Mouse (Mus musculus): ENCODE data around the gene Kansl1. TPM values are rescaled to one million over a fixed set of nuclear protein-coding genes. Genes with fewer than 3 reads are reported as not detected.
A peak's percentile ranks its signal among the peaks of the same experiment; 100 is the strongest.

Gene Kansl1
- total and polyA plus RNA-seq, 3 experiments, result 31.7 to 143 (median 100) TPM

- Histone ChIP-seq H3K4me1 (ENCODE audit: insufficient read depth, low read depth, low read length) (peaks cover 9% of the 10 kb centered on the region), H3K9me3 (replicated peaks) (no peaks in the 10 kb centered on the region), H3K27me3 (ENCODE audit: insufficient read depth, low read length) (0 out of 2 replicates have a peak, but pooled peaks cover 3% of the 10 kb centered on the region), H3K4me3 (ENCODE audit: low read depth, low read length) (no peak overlapping the region), H3K36me3 (replicated peaks) (peaks cover 27% of the 10 kb centered on the region)
- DNase-seq (ENCODE audit: low spot score), result no peak
- TF ChIP-seq CTCF (IDR thresholded peaks at IDR 0.05; ENCODE audit: low read depth, low read length) (no peak), TAL1 (conservative IDR thresholded peaks at IDR 0.05; ENCODE audit: low read depth, low read length) (no peak), GATA2 (IDR thresholded peaks at IDR 0.05; ENCODE audit: borderline replicate concordance, low read depth, low read length) (no peak)
- no peak for ATAC-seq (ENCODE audit: extremely low read depth, insufficient number of reproducible peaks, low FRiP score, poor library complexity, severe bottlenecking)
Observed at GRCm38 (mm10) chr11:104327462-104327861, 141.2 kb downstream of the Kansl1 start.

GRCm38 (mm10) chr11:104322142-104322541, 146.5 kb downstream of the Kansl1 start:
- DNase-seq (ENCODE audit: low spot score) (no peak), ATAC-seq (ENCODE audit: extremely low read depth, insufficient number of reproducible peaks, low FRiP score, poor library complexity, severe bottlenecking) (no peak)
- TF ChIP-seq TAL1 (conservative IDR thresholded peaks at IDR 0.05; ENCODE audit: low read depth, low read length) (no peak), POLR2AphosphoS5 (IDR thresholded peaks at IDR 0.05; ENCODE audit: insufficient replicate concordance, low read depth, low read length) (no peak), GATA1 (IDR thresholded peaks at IDR 0.05; ENCODE audit: borderline replicate concordance, low read length) (no peak)
- no peaks in the 10 kb centered on the region for H3K36me3 ChIP-seq (replicated peaks)
- peaks cover 45% of the 10 kb centered on the region for H3K4me1 ChIP-seq (ENCODE audit: insufficient read depth, low read depth, low read length)
- H3K4me3 ChIP-seq (ENCODE audit: low read depth, low read length), result no peak overlapping the region
- no peaks in the 10 kb centered on the region for H3K9me3 ChIP-seq (replicated peaks)
- 0 out of 2 replicates have a peak, but pooled peaks cover 3% of the 10 kb centered on the region for H3K27me3 ChIP-seq (ENCODE audit: insufficient read depth, low read length)

- Histone ChIP-seq H3K27me3 (ENCODE audit: insufficient read depth, low read length) (0 out of 2 replicates have a peak, but pooled peaks cover 3% of the 10 kb centered on the region), H3K4me3 (ENCODE audit: low read depth, low read length) (no peak overlapping the region; the same call in 1 of the 2 replicates), H3K4me1 (ENCODE audit: insufficient read depth, low read depth, low read length) (peaks cover 57% of the 10 kb centered on the region), H3K36me3 (replicated peaks) (no peaks in the 10 kb centered on the region), H3K9me3 (replicated peaks) (no peaks in the 10 kb centered on the region)
- no peak for DNase-seq (ENCODE audit: low spot score)
- ATAC-seq (ENCODE audit: extremely low read depth, insufficient number of reproducible peaks, low FRiP score, poor library complexity, severe bottlenecking), result peak; percentile 30; the same call in 1 of the 2 replicates
- TF ChIP-seq CTCF (IDR thresholded peaks at IDR 0.05; ENCODE audit: low read depth, low read length) (no peak), POLR2AphosphoS5 (IDR thresholded peaks at IDR 0.05; ENCODE audit: insufficient replicate concordance, low read depth, low read length) (no peak), TAL1 (conservative IDR thresholded peaks at IDR 0.05; ENCODE audit: low read depth, low read length) (no peak), GATA2 (IDR thresholded peaks at IDR 0.05; ENCODE audit: borderline replicate concordance, low read depth, low read length) (no peak), GATA1 (IDR thresholded peaks at IDR 0.05; ENCODE audit: borderline replicate concordance, low read length) (no peak)
Observed at GRCm38 (mm10) chr11:104320511-104320910, 148.2 kb downstream of the Kansl1 start.

- no peaks in the 10 kb centered on the region for H3K9me3 ChIP-seq (replicated peaks)
- peak overlapping the region; percentile 70 for H3K4me3 ChIP-seq (ENCODE audit: low read depth, low read length)
- peak; percentile 46 for ATAC-seq (ENCODE audit: extremely low read depth, insufficient number of reproducible peaks, low FRiP score, poor library complexity, severe bottlenecking)
- TF ChIP-seq GATA1 (IDR thresholded peaks at IDR 0.05; ENCODE audit: borderline replicate concordance, low read length) (no peak), TAL1 (conservative IDR thresholded peaks at IDR 0.05; ENCODE audit: low read depth, low read length) (no peak), GATA2 (IDR thresholded peaks at IDR 0.05; ENCODE audit: borderline replicate concordance, low read depth, low read length) (no peak), POLR2AphosphoS5 (IDR thresholded peaks at IDR 0.05; ENCODE audit: insufficient replicate concordance, low read depth, low read length) (no peak), CTCF (IDR thresholded peaks at IDR 0.05; ENCODE audit: low read depth, low read length) (no peak)
- H3K36me3 ChIP-seq (replicated peaks), result no peaks in the 10 kb centered on the region
- H3K27me3 ChIP-seq (ENCODE audit: insufficient read depth, low read length), result 0 out of 2 replicates have a peak, but pooled peaks cover 3% of the 10 kb centered on the region
- H3K4me1 ChIP-seq (ENCODE audit: insufficient read depth, low read depth, low read length), result peaks cover 66% of the 10 kb centered on the region
- peak; percentile 51 for DNase-seq (ENCODE audit: low spot score)
Observed at GRCm38 (mm10) chr11:104318940-104319781, 149.5 kb downstream of the Kansl1 start.

- Histone ChIP-seq H3K9me3 (replicated peaks) (no peaks in the 10 kb centered on the region), H3K36me3 (replicated peaks) (peaks cover 8% of the 10 kb centered on the region), H3K4me3 (ENCODE audit: low read depth, low read length) (no peak overlapping the region), H3K27me3 (ENCODE audit: insufficient read depth, low read length) (no peaks in the 10 kb centered on the region), H3K4me1 (ENCODE audit: insufficient read depth, low read depth, low read length) (peaks cover 67% of the 10 kb centered on the region)
- TF ChIP-seq CTCF (IDR thresholded peaks at IDR 0.05; ENCODE audit: low read depth, low read length) (no peak), POLR2AphosphoS5 (IDR thresholded peaks at IDR 0.05; ENCODE audit: insufficient replicate concordance, low read depth, low read length) (no peak)
- no peak for ATAC-seq (ENCODE audit: extremely low read depth, insufficient number of reproducible peaks, low FRiP score, poor library complexity, severe bottlenecking)
- no peak for DNase-seq (ENCODE audit: low spot score)
Observed at GRCm38 (mm10) chr11:104317631-104318030, 151.0 kb downstream of the Kansl1 start.

GRCm38 (mm10) chr11:104316685-104317400, 151.8 kb downstream of the Kansl1 start:
- Histone ChIP-seq H3K9me3 (replicated peaks) (no peaks in the 10 kb centered on the region), H3K36me3 (replicated peaks) (peaks cover 8% of the 10 kb centered on the region), H3K4me3 (ENCODE audit: low read depth, low read length) (no peak overlapping the region; the same call in 1 of the 2 replicates), H3K4me1 (ENCODE audit: insufficient read depth, low read depth, low read length) (peaks cover 69% of the 10 kb centered on the region), H3K27me3 (ENCODE audit: insufficient read depth, low read length) (no peaks in the 10 kb centered on the region)
- DNase-seq (ENCODE audit: low spot score) (no peak), ATAC-seq (ENCODE audit: extremely low read depth, insufficient number of reproducible peaks, low FRiP score, poor library complexity, severe bottlenecking) (no peak)
- TF ChIP-seq GATA2 (IDR thresholded peaks at IDR 0.05; ENCODE audit: borderline replicate concordance, low read depth, low read length) (no peak), CTCF (IDR thresholded peaks at IDR 0.05; ENCODE audit: low read depth, low read length) (no peak), POLR2AphosphoS5 (IDR thresholded peaks at IDR 0.05; ENCODE audit: insufficient replicate concordance, low read depth, low read length) (no peak)
